Mouse (Mus musculus) neural tube, embryonic 12.5 days (tissue): ENCODE results near the gene Tesc. TPM values are rescaled to one million over a fixed set of nuclear protein-coding genes. Genes with fewer than 3 reads are reported as not detected.

Experiments used
- ATAC-seq: fragments of 200-750 bp; cut with Nextera tagmentation; 2 replicates; pipeline ENCODE4 v1.8.0; 2017; ENCODE audit warnings: low read depth, mild to moderate bottlenecking, moderate TSS enrichment, moderate library complexity; ENCODE audit not compliant: low FRiP score
- H3K27ac ChIP-seq: fragments of 300-500 bp; sonication (generic); 2 replicates; pipeline ENCODE4 v1.5.1; 2016
- H3K27me3 ChIP-seq: fragments of 300-500 bp; sonication (generic); replicated peaks from 2 replicates; pipeline ENCODE4 v1.6.1; 2016; ENCODE audit warnings: mild to moderate bottlenecking
- H3K36me3 ChIP-seq: fragments of 300-500 bp; sonication (generic); 2 replicates; pipeline ENCODE4 v1.6.1; 2016; ENCODE audit warnings: mild to moderate bottlenecking
- H3K4me1 ChIP-seq: fragments of 300-500 bp; sonication (generic); 2 replicates; pipeline ENCODE4 v1.6.1; 2016
- H3K4me2 ChIP-seq: fragments of 300-500 bp; sonication (generic); replicated peaks from 2 replicates; pipeline ENCODE4 v1.6.1; 2016; ENCODE audit warnings: mild to moderate bottlenecking
- H3K4me3 ChIP-seq: fragments of 300-500 bp; sonication (generic); 2 replicates; pipeline ENCODE4 v1.5.1; 2016
- H3K9ac ChIP-seq: fragments of 300-500 bp; sonication (generic); 2 replicates; pipeline ENCODE4 v1.6.1; 2016; ENCODE audit warnings: mild to moderate bottlenecking
- H3K9me3 ChIP-seq: fragments of 300-500 bp; sonication (generic); 2 replicates; pipeline ENCODE4 v1.6.1; 2016; ENCODE audit warnings: mild to moderate bottlenecking
- WGBS: fragments of 180-500 bp; shearing (Covaris S2); methylation state at CpG from one replicate; pipeline ENCODE4 v1.1.7; 2016; 5-methylcytosine and 5-hydroxymethylcytosine counted together
- polyA plus RNA-seq: library from polyadenylated mRNA; unstranded; fragments of >200 nt; fragmentation: Nextera tagmentation; extraction: Ambion mirVana; gene quantifications from 2 replicates; pipeline ENCODE4 v1.2.1, GENCODE M21; 2016

Gene Tesc
- polyA plus RNA-seq, 1 experiment from 2014 or later = 1.4 TPM

- H3K27ac ChIP-seq = peak overlapping the region; percentile 59; the same call in 1 of the 2 replicates
- 79% methylated on average over 10 of the region's 10 CpGs for WGBS
- no peak for ATAC-seq
- no peaks in the 10 kb centered on the region for H3K36me3 ChIP-seq
- no peaks in the 10 kb centered on the region for H3K9me3 ChIP-seq
- H3K4me1 ChIP-seq = peaks cover 74% of the 10 kb centered on the region
- H3K4me2 ChIP-seq = no peak overlapping the region
- 0 out of 2 replicates have a peak overlapping the region, but pooled peaks have one; percentile 35 for H3K9ac ChIP-seq
- no peak overlapping the region for H3K4me3 ChIP-seq
- H3K27me3 ChIP-seq = no peaks in the 10 kb centered on the region
Measured at GRCm38 (mm10) chr5:118084171-118084727, 56.7 kb downstream of the Tesc start.

DNA sequence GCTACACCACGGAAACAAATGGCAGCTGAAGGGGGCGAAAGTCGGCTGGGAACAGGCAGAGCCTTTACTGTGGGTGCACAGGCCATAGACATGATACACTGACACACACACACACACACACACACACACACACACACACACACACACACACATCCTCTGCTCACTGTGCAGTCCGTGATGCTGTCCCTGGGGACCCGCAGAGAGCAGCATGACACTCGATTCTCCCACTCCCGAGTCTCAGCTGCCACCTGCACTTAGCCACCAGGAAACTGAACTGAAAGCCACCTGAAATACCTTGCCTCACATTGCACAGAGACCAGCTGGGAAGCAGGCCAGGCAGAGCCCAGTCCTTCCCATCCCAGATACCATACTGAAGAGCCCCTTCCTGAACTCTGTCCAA is 57.8 kb downstream of the Tesc start:
- ATAC-seq = no peak
- no peaks in the 10 kb centered on the region for H3K9me3 ChIP-seq
- H3K27me3 ChIP-seq = no peaks in the 10 kb centered on the region
- no peak overlapping the region for H3K27ac ChIP-seq
- H3K4me3 ChIP-seq = no peak overlapping the region
- WGBS = 68% methylated on average over 7 of the region's 7 CpGs
- H3K36me3 ChIP-seq = peaks cover 5% of the 10 kb centered on the region
- no peak overlapping the region for H3K4me2 ChIP-seq
- H3K4me1 ChIP-seq = peaks cover 73% of the 10 kb centered on the region
- H3K9ac ChIP-seq = no peak overlapping the region

DNA sequence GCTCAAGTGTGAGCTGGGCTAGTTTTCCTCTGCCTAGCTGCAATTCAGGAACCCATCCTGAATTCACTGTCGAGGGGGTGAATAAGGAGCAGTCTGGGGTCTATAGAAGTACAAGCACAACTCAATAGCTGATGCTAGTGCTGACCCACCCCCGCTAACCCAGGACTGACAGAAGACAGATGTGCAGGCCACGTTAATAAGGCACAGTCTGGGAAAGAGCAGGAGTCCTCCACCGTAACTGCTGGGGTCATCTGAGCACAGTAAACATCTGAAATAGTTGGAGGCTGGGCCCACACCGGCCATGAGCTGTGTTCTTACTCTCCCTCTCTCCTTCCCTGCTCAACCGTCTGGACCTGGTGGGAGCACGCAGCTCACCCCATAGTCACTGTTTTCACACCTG is 59.4 kb downstream of the Tesc start:
- H3K36me3 ChIP-seq = peaks cover 21% of the 10 kb centered on the region

GRCm38 (mm10) chr5:118089102-118089501 is 61.6 kb downstream of the Tesc start:
- H3K9me3 ChIP-seq = no peaks in the 10 kb centered on the region
- H3K9ac ChIP-seq = no peak overlapping the region
- no peak overlapping the region for H3K4me2 ChIP-seq
- peaks cover 40% of the 10 kb centered on the region for H3K36me3 ChIP-seq
- no peak overlapping the region for H3K4me3 ChIP-seq
- ATAC-seq = peak; percentile 71
- no peaks in the 10 kb centered on the region for H3K27me3 ChIP-seq
- peaks cover 39% of the 10 kb centered on the region for H3K4me1 ChIP-seq
- H3K27ac ChIP-seq = 0 out of 2 replicates have a peak overlapping the region, but pooled peaks have one; percentile 33
- WGBS = 51% methylated on average over 7 of the region's 7 CpGs

More for the DNA sequence above, 59.4 kb downstream of the Tesc start:
- Histone ChIP-seq H3K27me3 (no peaks in the 10 kb centered on the region), H3K4me2 (no peak overlapping the region), H3K9me3 (no peaks in the 10 kb centered on the region), H3K4me3 (no peak overlapping the region), H3K4me1 (peaks cover 58% of the 10 kb centered on the region), H3K27ac (no peak overlapping the region), H3K9ac (no peak overlapping the region)
- ATAC-seq = no peak
- 51% methylated on average over 7 of the region's 7 CpGs for WGBS

GRCm38 (mm10) chr5:118090101-118090500 is 62.6 kb downstream of the Tesc start:
- Histone ChIP-seq H3K9ac (no peak overlapping the region), H3K9me3 (no peaks in the 10 kb centered on the region), H3K27me3 (no peaks in the 10 kb centered on the region), H3K36me3 (peaks cover 49% of the 10 kb centered on the region), H3K4me2 (no peak overlapping the region), H3K4me3 (no peak overlapping the region), H3K4me1 (peaks cover 29% of the 10 kb centered on the region), H3K27ac (0 out of 2 replicates have a peak overlapping the region, but pooled peaks have one; percentile 33)
- WGBS = 96% methylated on average over 6 of the region's 6 CpGs
- ATAC-seq = no peak

- Histone ChIP-seq H3K27me3 (no peaks in the 10 kb centered on the region), H3K4me3 (no peak overlapping the region), H3K4me1 (peaks cover 21% of the 10 kb centered on the region), H3K9ac (no peak overlapping the region), H3K4me2 (no peak overlapping the region), H3K9me3 (no peaks in the 10 kb centered on the region), H3K27ac (no peak overlapping the region), H3K36me3 (peaks cover 49% of the 10 kb centered on the region)
- WGBS = 93% methylated on average over 2 of the region's 2 CpGs
- ATAC-seq = no peak
Measured at GRCm38 (mm10) chr5:118090837-118091236, 63.3 kb downstream of the Tesc start.

DNA sequence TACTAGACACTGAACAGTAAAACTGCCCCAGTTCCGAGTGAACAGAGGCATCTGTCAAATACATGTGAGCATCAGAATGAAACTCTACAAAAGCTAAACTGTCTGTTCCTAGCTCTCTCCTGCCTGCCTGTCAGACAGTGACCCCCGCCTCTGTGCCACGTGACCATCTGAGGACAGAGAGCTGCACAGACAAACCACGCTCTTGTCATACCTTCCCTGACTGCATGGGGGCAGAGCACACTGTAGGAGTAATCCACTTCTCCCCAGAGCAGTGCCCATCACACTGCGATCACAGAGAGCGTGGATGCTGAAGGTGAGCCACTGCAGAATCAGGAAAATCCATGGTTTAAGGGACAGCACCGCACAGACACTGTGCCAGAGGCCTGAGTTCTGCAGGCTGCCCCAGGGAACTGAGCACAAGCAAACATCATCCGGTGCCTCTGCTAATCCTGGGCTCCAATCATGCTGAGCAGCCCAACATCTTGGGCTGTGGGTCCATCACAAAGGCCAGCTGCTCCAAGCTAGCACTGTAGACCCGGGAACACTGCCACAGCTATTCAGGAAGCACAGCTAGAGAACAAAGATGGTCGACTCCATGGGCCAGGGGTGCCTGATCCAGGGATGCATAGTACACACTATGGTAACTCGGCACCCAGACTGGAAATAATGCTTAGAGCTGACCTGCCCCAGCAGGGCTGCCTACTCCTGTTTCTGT is 65.9 kb downstream of the Tesc start:
- Histone ChIP-seq H3K36me3 (peaks cover 53% of the 10 kb centered on the region), H3K4me1 (peaks cover 12% of the 10 kb centered on the region), H3K4me2 (no peak overlapping the region), H3K9me3 (no peaks in the 10 kb centered on the region), H3K27me3 (no peaks in the 10 kb centered on the region), H3K4me3 (no peak overlapping the region), H3K27ac (no peak overlapping the region), H3K9ac (no peak overlapping the region)
- 82% methylated on average over 11 of the region's 11 CpGs for WGBS
- no peak for ATAC-seq

GRCm38 (mm10) chr5:118095433-118095832 is 67.9 kb downstream of the Tesc start:
- Histone ChIP-seq H3K4me2 (no peak overlapping the region), H3K27me3 (no peaks in the 10 kb centered on the region), H3K27ac (no peak overlapping the region), H3K9ac (no peak overlapping the region), H3K4me1 (peaks cover 16% of the 10 kb centered on the region), H3K36me3 (peaks cover 51% of the 10 kb centered on the region), H3K4me3 (no peak overlapping the region), H3K9me3 (no peaks in the 10 kb centered on the region)
- no peak for ATAC-seq
- WGBS = 93% methylated on average over 11 of the region's 11 CpGs

DNA sequence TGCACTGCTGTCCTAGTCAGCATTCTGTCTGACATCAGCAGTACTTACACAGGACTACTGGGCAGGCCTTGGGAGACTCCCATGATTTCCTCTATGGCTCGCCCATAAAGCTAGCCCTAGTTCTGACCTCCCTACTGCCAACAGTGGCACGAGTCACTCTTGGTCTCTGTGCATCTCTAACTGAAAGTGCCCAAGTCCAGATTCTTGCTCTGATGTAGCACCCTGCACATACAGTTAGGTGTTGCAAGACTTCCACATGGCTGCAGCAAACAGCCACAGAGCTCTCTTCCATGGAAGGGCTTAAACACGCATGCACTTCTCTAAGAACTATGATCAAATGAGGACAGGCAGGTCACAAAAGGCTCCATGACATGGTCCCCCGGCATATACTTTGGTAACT is 68.3 kb downstream of the Tesc start:
- Histone ChIP-seq H3K9ac (no peak overlapping the region), H3K27me3 (no peaks in the 10 kb centered on the region), H3K36me3 (peaks cover 51% of the 10 kb centered on the region), H3K27ac (no peak overlapping the region), H3K4me1 (peaks cover 20% of the 10 kb centered on the region), H3K4me2 (no peak overlapping the region), H3K9me3 (no peaks in the 10 kb centered on the region), H3K4me3 (no peak overlapping the region)
- 87% methylated on average over 4 of the region's 4 CpGs for WGBS
- no peak for ATAC-seq

DNA sequence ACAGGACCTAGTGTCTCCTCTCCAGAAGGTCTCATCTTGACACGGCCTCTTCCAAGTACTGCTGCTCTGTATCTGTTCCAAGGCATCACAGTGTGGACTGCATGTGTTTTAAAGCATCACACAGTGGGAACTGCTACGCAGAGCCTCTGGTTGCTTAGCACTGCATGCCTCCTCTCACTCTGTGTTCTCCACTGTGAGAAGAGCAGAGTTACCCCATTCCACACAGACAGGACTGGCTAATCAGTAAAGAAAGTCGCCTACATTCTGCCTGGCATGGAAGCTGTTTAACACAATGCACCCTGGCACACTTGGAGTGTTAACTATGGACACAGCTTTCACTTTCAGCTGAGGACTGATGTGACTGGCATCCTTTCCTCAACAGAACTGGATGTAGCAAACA is 68.8 kb downstream of the Tesc start:
- 94% methylated on average over 3 of the region's 3 CpGs for WGBS
- no peaks in the 10 kb centered on the region for H3K9me3 ChIP-seq
- no peaks in the 10 kb centered on the region for H3K27me3 ChIP-seq
- no peak overlapping the region for H3K9ac ChIP-seq
- H3K4me3 ChIP-seq = no peak overlapping the region
- H3K4me1 ChIP-seq = peaks cover 21% of the 10 kb centered on the region
- ATAC-seq = no peak
- H3K4me2 ChIP-seq = no peak overlapping the region
- no peak overlapping the region for H3K27ac ChIP-seq
- peaks cover 47% of the 10 kb centered on the region for H3K36me3 ChIP-seq

- no peaks in the 10 kb centered on the region for H3K9me3 ChIP-seq
- peaks cover 23% of the 10 kb centered on the region for H3K36me3 ChIP-seq
- WGBS = 59% methylated on average over 11 of the region's 11 CpGs
- peak; percentile 68 for ATAC-seq
- no peaks in the 10 kb centered on the region for H3K27me3 ChIP-seq
- peak overlapping the region; percentile 38; the same call in 1 of the 2 replicates for H3K27ac ChIP-seq
- 0 out of 2 replicates have a peak overlapping the region, but pooled peaks have one; percentile 23 for H3K9ac ChIP-seq
- peaks cover 21% of the 10 kb centered on the region for H3K4me1 ChIP-seq
- no peak overlapping the region for H3K4me2 ChIP-seq
- H3K4me3 ChIP-seq = no peak overlapping the region
Measured at GRCm38 (mm10) chr5:118099069-118099869, 71.7 kb downstream of the Tesc start.

- no peak overlapping the region for H3K4me2 ChIP-seq
- no peak overlapping the region for H3K9ac ChIP-seq
- H3K4me3 ChIP-seq = no peak overlapping the region
- H3K27me3 ChIP-seq = no peaks in the 10 kb centered on the region
- H3K27ac ChIP-seq = no peak overlapping the region
- no peaks in the 10 kb centered on the region for H3K9me3 ChIP-seq
- peaks cover 21% of the 10 kb centered on the region for H3K4me1 ChIP-seq
- 63% methylated on average over 8 of the region's 8 CpGs for WGBS
- H3K36me3 ChIP-seq = peaks cover 16% of the 10 kb centered on the region
- ATAC-seq = peak; percentile 25; the same call in 1 of the 2 replicates
Measured at GRCm38 (mm10) chr5:118099870-118100478, 72.4 kb downstream of the Tesc start.
